Mouse (Mus musculus) cerebellum, adult 2 months (tissue): ENCODE measurements around the gene Nhlrc2.

Experiments
- CTCF ChIP-seq: fragments of 200-500 bp; IDR thresholded peaks from 2 replicates; pipeline ENCODE4 v1.5.1; 2011; ENCODE audit warnings: low read depth, mild to moderate bottlenecking, control low read depth, low read length, moderate library complexity, borderline replicate concordance; ENCODE audit not compliant: insufficient read depth
- POLR2A ChIP-seq: fragments of 200-500 bp; IDR thresholded peaks from 2 replicates; pipeline ENCODE4 v1.6.1; 2011; ENCODE audit warnings: low read length, control low read depth, borderline replicate concordance; ENCODE audit not compliant: insufficient read depth

DNA sequence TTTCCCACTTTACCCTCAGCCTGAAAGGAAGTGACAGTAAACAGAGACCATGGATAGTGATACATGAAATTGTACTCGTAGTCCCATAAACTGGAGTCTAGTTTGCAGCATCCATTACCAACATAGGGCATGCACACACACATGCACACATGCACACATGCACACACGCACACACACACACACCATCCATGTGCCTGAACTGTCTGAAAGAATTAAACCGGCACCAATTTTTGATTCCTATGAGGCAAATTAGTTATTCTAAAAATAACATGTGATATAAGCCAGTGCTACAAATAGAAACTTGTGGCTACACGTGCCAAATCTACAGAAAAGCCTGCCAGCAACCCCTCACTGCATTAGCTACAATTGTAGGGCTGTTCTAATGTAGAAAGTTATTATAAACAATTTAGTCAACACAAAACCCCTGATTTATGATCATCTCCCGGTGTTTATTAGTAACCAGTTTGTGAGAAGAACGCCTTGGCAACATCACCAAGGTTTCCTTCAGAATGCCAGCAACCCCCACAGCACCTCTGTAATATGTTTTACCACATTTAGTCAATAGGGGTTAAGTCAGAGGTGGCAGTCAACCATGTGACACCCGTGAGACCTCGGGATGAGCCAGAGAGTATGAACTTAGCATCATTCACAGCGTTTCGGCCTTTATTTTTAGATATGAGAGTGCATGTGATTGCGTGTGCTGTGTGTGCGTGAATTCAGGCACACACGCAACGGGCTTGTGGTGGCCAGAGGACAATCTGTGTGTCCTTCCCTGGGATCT lies 14.6 kb upstream of the Nhlrc2 start:
- TF ChIP-seq POLR2A (no peak), CTCF (no peak)
